Mouse (Mus musculus) heart, embryonic 13.5 days (tissue): ENCODE measurements around the gene Arl6ip1. TPM values are rescaled to one million over a fixed set of nuclear protein-coding genes. Genes with fewer than 3 reads are reported as not detected.

Experiments
- ATAC-seq: fragments of 200-750 bp; cut with Nextera tagmentation; 2 replicates; pipeline ENCODE4 v1.8.0; 2017; ENCODE audit warnings: moderate TSS enrichment; ENCODE audit not compliant: insufficient number of reproducible peaks, low FRiP score, low TSS enrichment; ENCODE audit errors: extremely low read depth
- H3K27ac ChIP-seq: fragments of 300-500 bp; sonication (generic); replicated peaks from 2 replicates; pipeline ENCODE4 v1.5.1; 2015; ENCODE audit warnings: moderate library complexity, mild to moderate bottlenecking, inconsistent platforms
- H3K27me3 ChIP-seq: fragments of 300-500 bp; sonication (generic); replicated peaks from 2 replicates; pipeline ENCODE4 v1.6.1; 2015; ENCODE audit warnings: mild to moderate bottlenecking, inconsistent platforms
- H3K36me3 ChIP-seq: fragments of 300-500 bp; sonication (generic); 2 replicates; pipeline ENCODE4 v1.6.1; 2015; ENCODE audit warnings: mild to moderate bottlenecking, inconsistent platforms
- H3K4me1 ChIP-seq: fragments of 300-500 bp; sonication (generic); 2 replicates; pipeline ENCODE4 v1.6.1; 2015; ENCODE audit warnings: inconsistent platforms
- H3K4me2 ChIP-seq: fragments of 300-500 bp; sonication (generic); 2 replicates; pipeline ENCODE4 v1.6.1; 2015; ENCODE audit warnings: inconsistent platforms, mild to moderate bottlenecking, moderate library complexity
- H3K4me3 ChIP-seq: fragments of 300-500 bp; sonication (generic); 2 replicates; pipeline ENCODE4 v1.5.1; 2015; ENCODE audit warnings: moderate library complexity, mild to moderate bottlenecking, inconsistent platforms
- H3K9ac ChIP-seq: fragments of 300-500 bp; sonication (generic); 2 replicates; pipeline ENCODE4 v1.6.1; 2015; ENCODE audit warnings: inconsistent platforms, mild to moderate bottlenecking, moderate library complexity
- H3K9me3 ChIP-seq: fragments of 300-500 bp; sonication (generic); 2 replicates; pipeline ENCODE4 v1.6.1; 2016; ENCODE audit warnings: inconsistent platforms
- WGBS: fragments of 180-500 bp; shearing (Covaris S2); methylation state at CpG from one replicate; pipeline ENCODE4 v1.1.7; 2015; ENCODE audit warnings: mixed read lengths; 5-methylcytosine and 5-hydroxymethylcytosine counted together
- polyA plus RNA-seq: library from polyadenylated mRNA; unstranded; fragments of >200 nt; fragmentation: Nextera tagmentation; extraction: Ambion mirVana; gene quantifications from 2 replicates; pipeline ENCODE4 v1.2.1, GENCODE M21; 2015

Arl6ip1 gene
- polyA plus RNA-seq, 1 experiment from 2014 or later: 319 TPM

DNA sequence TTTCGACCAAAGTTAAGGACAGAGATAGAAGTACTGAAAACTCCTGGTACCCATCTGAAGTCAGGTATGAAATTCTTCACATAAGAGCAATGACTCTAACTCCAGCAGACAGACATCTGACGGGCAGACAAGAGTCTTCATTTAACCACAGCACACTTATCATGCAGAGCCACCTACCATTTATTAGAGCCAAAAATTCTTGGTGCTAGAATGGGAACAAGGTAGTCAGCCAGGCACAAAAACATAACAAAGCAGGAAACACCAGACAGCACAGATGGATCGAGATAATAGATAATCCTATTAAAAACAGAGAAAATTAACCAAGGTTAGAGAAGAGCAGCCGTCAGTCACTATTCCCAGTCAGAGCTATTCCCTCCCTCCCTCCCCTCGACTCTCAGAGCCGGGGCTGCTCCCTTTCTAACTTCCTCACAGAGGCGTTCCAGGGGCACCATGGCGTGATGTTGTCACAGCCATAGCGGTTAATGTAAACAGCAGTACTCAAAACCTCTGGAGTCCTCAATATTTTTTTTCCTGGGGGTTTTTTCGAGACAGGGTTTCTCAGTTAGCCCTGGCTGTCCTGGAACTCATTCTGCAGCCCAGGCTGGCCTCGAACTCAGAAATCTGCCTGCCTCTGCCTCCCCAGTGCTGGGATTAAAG, 3.1 kb downstream of the Arl6ip1 start:
- H3K27me3 ChIP-seq: no peaks in the 10 kb centered on the region
- H3K4me3 ChIP-seq: peak overlapping the region; percentile 94
- H3K27ac ChIP-seq: no peak overlapping the region
- H3K9me3 ChIP-seq: no peaks in the 10 kb centered on the region
- H3K4me1 ChIP-seq: peaks cover 39% of the 10 kb centered on the region
- ATAC-seq: no peak
- 74% methylated on average over 11 of the region's 11 CpGs for WGBS
- H3K9ac ChIP-seq: peak overlapping the region; percentile 28; the same call in 1 of the 2 replicates
- H3K36me3 ChIP-seq: peaks cover 49% of the 10 kb centered on the region
- peak overlapping the region; percentile 70 for H3K4me2 ChIP-seq

GRCm38 (mm10) chr7:118125736-118126135, 3.7 kb downstream of the Arl6ip1 start:
- peaks cover 39% of the 10 kb centered on the region for H3K4me1 ChIP-seq
- H3K27me3 ChIP-seq: no peaks in the 10 kb centered on the region
- no peak overlapping the region for H3K4me2 ChIP-seq
- H3K9me3 ChIP-seq: no peaks in the 10 kb centered on the region
- no peak for ATAC-seq
- H3K4me3 ChIP-seq: 0 out of 2 replicates have a peak overlapping the region, but pooled peaks have one; percentile 4
- H3K36me3 ChIP-seq: peaks cover 55% of the 10 kb centered on the region
- no peak overlapping the region for H3K27ac ChIP-seq
- no peak overlapping the region for H3K9ac ChIP-seq

DNA sequence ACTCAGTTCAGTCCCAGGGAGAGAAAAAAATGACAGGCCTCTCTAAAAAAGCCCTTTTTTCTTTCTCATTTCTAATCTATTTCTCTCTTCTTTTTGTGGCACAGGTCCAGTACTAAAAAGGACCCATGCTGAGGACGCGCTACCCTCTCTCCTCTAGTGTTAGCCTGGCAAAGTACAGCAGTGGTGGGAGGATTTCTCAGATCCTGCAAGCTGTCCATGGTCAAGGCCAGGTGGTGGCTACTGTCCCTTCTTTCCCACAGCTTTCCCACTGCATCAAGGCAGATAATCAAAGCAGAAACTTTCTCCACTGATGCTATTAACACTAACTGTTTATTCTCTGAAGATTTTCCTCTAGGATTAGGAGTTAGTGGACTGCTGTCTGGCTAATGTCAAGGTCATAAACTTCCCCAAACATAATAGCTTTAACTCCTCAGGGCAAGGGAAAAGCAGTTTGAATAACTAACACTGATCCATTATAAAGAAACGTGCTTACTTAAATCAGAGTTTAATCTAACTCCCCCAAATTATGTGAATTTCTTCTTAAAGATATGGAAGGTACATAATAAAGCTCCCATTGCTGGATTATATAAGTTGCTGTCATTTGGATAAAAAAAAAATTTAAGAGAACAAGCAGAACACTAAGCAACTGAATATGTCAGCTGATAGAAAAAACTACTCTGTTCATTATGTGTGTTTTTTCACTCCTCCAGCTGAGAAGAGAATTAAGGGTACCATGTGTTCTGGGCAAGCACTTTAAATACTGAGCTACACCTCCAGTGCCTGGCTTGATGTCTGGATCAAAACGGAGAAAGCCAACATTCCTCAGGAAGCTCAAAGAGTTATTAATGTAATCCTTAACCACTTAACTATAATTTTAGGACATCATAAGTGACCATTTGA, 5.7 kb downstream of the Arl6ip1 start:
- Histone ChIP-seq H3K9me3 (no peaks in the 10 kb centered on the region), H3K4me3 (no peak overlapping the region), H3K27me3 (no peaks in the 10 kb centered on the region), H3K9ac (no peak overlapping the region), H3K27ac (no peak overlapping the region), H3K4me1 (peaks cover 30% of the 10 kb centered on the region), H3K36me3 (peaks cover 75% of the 10 kb centered on the region), H3K4me2 (no peak overlapping the region)
- 89% methylated on average over 4 of the region's 4 CpGs for WGBS
- ATAC-seq: no peak

- ATAC-seq: no peak
- Histone ChIP-seq H3K9ac (no peak overlapping the region), H3K4me3 (no peak overlapping the region), H3K27me3 (no peaks in the 10 kb centered on the region), H3K27ac (no peak overlapping the region), H3K9me3 (no peaks in the 10 kb centered on the region), H3K4me1 (peaks cover 16% of the 10 kb centered on the region), H3K4me2 (no peak overlapping the region), H3K36me3 (peaks cover 85% of the 10 kb centered on the region)
- 97% methylated on average over 7 of the region's 7 CpGs for WGBS
Observed at GRCm38 (mm10) chr7:118122235-118122634, 7.2 kb downstream of the Arl6ip1 start.

DNA sequence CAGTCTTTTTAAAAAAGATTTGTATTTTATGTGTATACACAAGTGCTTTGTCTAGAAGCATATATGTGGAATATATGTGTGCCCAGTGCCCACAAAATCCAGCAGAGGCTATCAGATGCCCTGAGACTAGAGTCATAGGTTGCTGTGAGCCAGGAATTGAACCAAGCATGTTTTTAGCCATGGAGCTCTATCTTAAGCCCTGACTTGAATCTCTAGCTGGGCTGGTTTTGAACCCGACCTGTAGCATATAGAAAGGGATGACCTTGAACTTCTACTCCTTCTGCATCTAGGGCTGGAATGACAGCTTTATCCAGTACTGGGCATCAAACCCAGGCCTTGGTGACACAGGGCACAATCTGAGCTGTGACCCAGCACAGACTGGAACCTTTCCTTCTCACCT, 8.8 kb downstream of the Arl6ip1 start:
- Histone ChIP-seq H3K9ac (no peak overlapping the region), H3K27ac (no peak overlapping the region)

DNA sequence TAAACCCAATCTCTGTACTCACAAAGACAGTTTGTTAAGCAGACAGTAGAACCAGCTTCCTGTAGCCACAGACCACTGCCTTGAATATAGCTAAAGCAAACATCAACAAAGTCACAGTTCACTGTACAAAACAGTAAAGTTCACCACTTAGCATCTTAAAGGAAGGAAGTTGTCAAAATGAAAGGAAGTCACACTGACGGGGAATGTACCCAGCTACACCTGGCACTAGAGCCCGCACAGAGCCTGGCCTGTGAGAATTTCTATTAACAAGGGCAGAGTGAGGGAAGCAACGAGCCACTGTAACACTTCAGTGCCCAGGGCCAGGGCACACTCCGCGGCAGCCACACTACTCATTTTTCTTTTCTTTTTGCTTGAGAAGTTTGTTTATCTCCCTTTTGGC, 9.5 kb downstream of the Arl6ip1 start:
- no peak overlapping the region for H3K4me2 ChIP-seq
- H3K4me3 ChIP-seq: no peak overlapping the region
- peaks cover 69% of the 10 kb centered on the region for H3K36me3 ChIP-seq
- no peak for ATAC-seq
- 81% methylated on average over 5 of the region's 5 CpGs for WGBS
- no peak overlapping the region for H3K9ac ChIP-seq
- no peaks in the 10 kb centered on the region for H3K9me3 ChIP-seq
- H3K27me3 ChIP-seq: no peaks in the 10 kb centered on the region
- H3K4me1 ChIP-seq: peaks cover 3% of the 10 kb centered on the region
- H3K27ac ChIP-seq: 0 out of 2 replicates have a peak overlapping the region, but pooled peaks have one; percentile 39

More for the DNA sequence above, 8.8 kb downstream of the Arl6ip1 start:
- WGBS: 76% methylated on average over 1 of the region's 1 CpGs
- H3K36me3 ChIP-seq: peaks cover 71% of the 10 kb centered on the region
- no peaks in the 10 kb centered on the region for H3K27me3 ChIP-seq
- no peak overlapping the region for H3K4me3 ChIP-seq
- no peaks in the 10 kb centered on the region for H3K9me3 ChIP-seq
- ATAC-seq: no peak
- H3K4me2 ChIP-seq: no peak overlapping the region
- H3K4me1 ChIP-seq: peaks cover under 1% of the 10 kb centered on the region; the same call in 1 of the 2 replicates

GRCm38 (mm10) chr7:118119142-118119541, 10.3 kb downstream of the Arl6ip1 start:
- Histone ChIP-seq H3K4me2 (no peak overlapping the region), H3K9ac (no peak overlapping the region), H3K9me3 (no peaks in the 10 kb centered on the region), H3K27ac (no peak overlapping the region), H3K4me3 (no peak overlapping the region), H3K36me3 (peaks cover 71% of the 10 kb centered on the region), H3K4me1 (peaks cover 11% of the 10 kb centered on the region), H3K27me3 (no peaks in the 10 kb centered on the region)
- ATAC-seq: no peak
- WGBS: 61% methylated on average over 2 of the region's 2 CpGs

DNA sequence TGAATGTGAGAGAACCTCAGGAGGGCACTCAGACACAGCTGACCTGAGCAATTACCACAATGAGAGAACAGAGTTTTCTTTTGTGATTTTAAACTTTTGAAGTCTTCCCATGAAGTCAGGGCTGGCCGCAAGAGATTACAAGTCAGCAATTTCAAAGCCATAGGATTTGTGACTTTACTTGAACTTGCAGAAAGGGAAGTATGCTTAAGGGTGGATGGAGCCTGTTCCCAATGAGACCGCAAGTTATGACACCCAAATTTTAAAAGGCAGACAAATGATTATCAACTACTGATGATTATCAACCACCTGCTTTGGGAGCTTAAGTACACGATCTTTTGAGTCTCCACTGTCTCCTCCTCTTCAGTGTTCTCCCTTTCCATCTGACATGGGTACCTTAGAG, 11.0 kb downstream of the Arl6ip1 start:
- H3K4me3 ChIP-seq: no peak overlapping the region
- H3K4me1 ChIP-seq: peaks cover 18% of the 10 kb centered on the region
- no peaks in the 10 kb centered on the region for H3K27me3 ChIP-seq
- H3K9me3 ChIP-seq: no peaks in the 10 kb centered on the region
- no peak overlapping the region for H3K9ac ChIP-seq
- no peak for ATAC-seq
- no peak overlapping the region for H3K27ac ChIP-seq
- WGBS: 80% methylated on average over 3 of the region's 3 CpGs
- no peak overlapping the region for H3K4me2 ChIP-seq
- peaks cover 72% of the 10 kb centered on the region for H3K36me3 ChIP-seq

DNA sequence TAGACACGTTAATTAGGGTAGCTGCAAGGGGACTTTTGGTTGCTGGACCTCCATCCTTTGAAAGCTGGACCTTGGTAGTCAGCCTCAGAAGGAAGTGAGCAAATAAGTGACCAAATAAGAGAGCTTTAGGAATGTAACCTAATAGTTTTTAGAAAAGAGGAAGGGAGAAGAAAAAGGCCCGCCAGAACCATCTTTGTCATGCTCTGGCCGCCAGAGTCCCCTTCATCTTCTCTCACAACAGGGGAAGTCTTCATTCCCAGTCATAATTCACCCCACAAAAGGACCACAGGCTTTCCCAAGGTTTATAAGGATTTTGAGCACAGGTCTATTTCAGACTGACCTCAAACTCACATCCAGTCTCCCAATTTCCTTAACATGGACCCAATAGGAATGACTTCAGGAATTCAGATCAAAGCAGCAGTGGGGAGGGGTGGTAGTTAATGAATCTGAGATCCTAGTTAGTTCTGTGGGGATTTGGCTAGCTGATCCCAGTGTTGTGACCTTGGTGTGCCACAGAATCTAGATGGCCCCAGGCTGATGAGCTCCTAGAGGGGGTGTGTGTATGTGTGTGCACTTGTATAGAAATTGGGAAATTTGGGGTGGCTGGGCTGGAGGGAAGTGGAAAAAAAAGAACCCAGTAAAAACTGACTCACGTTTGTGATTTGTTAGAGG, 11.8 kb downstream of the Arl6ip1 start:
- Histone ChIP-seq H3K4me1 (peaks cover 26% of the 10 kb centered on the region), H3K36me3 (peaks cover 72% of the 10 kb centered on the region), H3K27me3 (no peaks in the 10 kb centered on the region), H3K4me2 (no peak overlapping the region), H3K9ac (peak overlapping the region; percentile 24; the same call in 1 of the 2 replicates), H3K4me3 (no peak overlapping the region), H3K27ac (peak overlapping the region; percentile 5; the same call in 1 of the 2 replicates), H3K9me3 (no peaks in the 10 kb centered on the region)
- ATAC-seq: no peak
- WGBS: 67% methylated on average over 4 of the region's 4 CpGs

GRCm38 (mm10) chr7:118116787-118117538, 12.5 kb downstream of the Arl6ip1 start:
- Histone ChIP-seq H3K9me3 (no peaks in the 10 kb centered on the region), H3K27ac (peak overlapping the region; percentile 5), H3K4me1 (peaks cover 33% of the 10 kb centered on the region), H3K4me2 (peak overlapping the region; percentile 98), H3K27me3 (no peaks in the 10 kb centered on the region), H3K9ac (peak overlapping the region; percentile 85), H3K36me3 (peaks cover 72% of the 10 kb centered on the region), H3K4me3 (peak overlapping the region; percentile 86)
- WGBS: 12% methylated on average over 8 of the region's 8 CpGs
- ATAC-seq: no peak
